Mouse (Mus musculus) limb, embryonic 11.5 days (tissue): ENCODE measurements around the gene Nabp1. TPM values are rescaled to one million over a fixed set of nuclear protein-coding genes. Genes with fewer than 3 reads are reported as not detected.

Experiments used
- ATAC-seq: fragments of 200-750 bp; cut with Nextera tagmentation; 2 replicates; pipeline ENCODE4 v1.8.0; 2017; ENCODE audit warnings: low read depth; ENCODE audit not compliant: insufficient number of reproducible peaks, low FRiP score, low TSS enrichment
- DNase-seq: peaks from one replicate; pipeline ENCODE4 v3.0.0-alpha.2; 2015; ENCODE audit warnings: low spot score
- H3K27ac ChIP-seq: fragments of 300-500 bp; sonication (generic); replicated peaks from 2 replicates; pipeline ENCODE4 v1.5.1; 2014; ENCODE audit warnings: low read depth, mild to moderate bottlenecking, low read length
- H3K27me3 ChIP-seq: fragments of 300-500 bp; sonication (generic); 2 replicates; pipeline ENCODE4 v1.6.1; 2014; ENCODE audit warnings: mild to moderate bottlenecking, low read length, mixed read lengths; ENCODE audit not compliant: control insufficient read depth, insufficient read depth
- H3K36me3 ChIP-seq: fragments of 300-500 bp; sonication (generic); 2 replicates; pipeline ENCODE4 v1.6.1; 2014; ENCODE audit warnings: mild to moderate bottlenecking, low read length, moderate library complexity, mixed read lengths; ENCODE audit not compliant: control insufficient read depth, insufficient read depth
- H3K4me1 ChIP-seq: fragments of 300-500 bp; sonication (generic); 2 replicates; pipeline ENCODE4 v1.6.1; 2014; ENCODE audit warnings: low read length, mixed read lengths; ENCODE audit not compliant: control insufficient read depth, insufficient read depth
- H3K4me2 ChIP-seq: fragments of 300-500 bp; sonication (generic); 2 replicates; pipeline ENCODE4 v1.6.1; 2014; ENCODE audit warnings: low read depth, mild to moderate bottlenecking, moderate library complexity; ENCODE audit not compliant: severe bottlenecking
- H3K4me3 ChIP-seq: fragments of 300-500 bp; sonication (generic); 2 replicates; pipeline ENCODE4 v1.5.1; 2014; ENCODE audit warnings: low read depth, low read length
- H3K9ac ChIP-seq: fragments of 300-500 bp; sonication (generic); 2 replicates; pipeline ENCODE4 v1.6.1; 2014; ENCODE audit warnings: mild to moderate bottlenecking, low read length
- H3K9me3 ChIP-seq: fragments of 300-500 bp; sonication (generic); 2 replicates; pipeline ENCODE4 v1.6.1; 2016; ENCODE audit warnings: low read length; ENCODE audit not compliant: control insufficient read depth
- WGBS: fragments of 180-500 bp; shearing (Covaris S2); extraction: QIAGEN DNeasy Blood & Tissue Kit; methylation state at CpG from one replicate; pipeline ENCODE4 v1.1.7; 2014; 5-methylcytosine and 5-hydroxymethylcytosine counted together
- polyA plus RNA-seq: library from polyadenylated mRNA; unstranded; fragments of >200 nt; fragmentation: Nextera tagmentation; extraction: Ambion mirVana; gene quantifications from 2 replicates; pipeline ENCODE4 v1.2.1, GENCODE M21; 2014

Nabp1 gene
- polyA plus RNA-seq, 1 experiment from 2014 or later: 5.2 TPM

- under 1% methylated on average over 25 of the region's 25 CpGs for WGBS
- DNase-seq (no peak), ATAC-seq (peak; percentile 63)
- H3K9me3 ChIP-seq: no peaks in the 10 kb centered on the region
- no peaks in the 10 kb centered on the region for H3K27me3 ChIP-seq
- H3K27ac ChIP-seq: no peak overlapping the region
- no peaks in the 10 kb centered on the region for H3K4me1 ChIP-seq
- H3K4me3 ChIP-seq: peak overlapping the region; percentile 50
- H3K4me2 ChIP-seq: peak overlapping the region; percentile 73
- peak overlapping the region; percentile 42 for H3K9ac ChIP-seq
- no peaks in the 10 kb centered on the region for H3K36me3 ChIP-seq
Observed at GRCm38 (mm10) chr1:51477656-51478081, 556 bp downstream of the Nabp1 start.

DNA sequence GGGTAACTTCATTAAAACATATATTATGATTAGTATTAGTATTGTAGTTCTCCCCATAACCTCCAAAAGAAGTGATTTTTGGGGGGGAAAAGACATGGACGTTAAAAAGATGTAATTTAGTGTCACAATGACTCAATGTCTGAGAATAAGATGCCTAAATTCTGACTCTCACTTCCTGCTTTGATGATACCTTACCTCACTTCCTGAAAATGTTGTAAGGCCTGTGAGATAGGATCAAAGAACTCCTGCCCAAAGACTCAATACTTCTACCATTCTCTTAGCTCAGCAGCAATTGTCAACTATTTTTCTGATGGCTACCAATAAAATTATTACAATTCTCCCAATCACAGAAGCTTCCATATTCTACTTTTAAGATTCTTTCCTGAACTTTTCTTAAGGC lies 1.8 kb downstream of the Nabp1 start:
- no peaks in the 10 kb centered on the region for H3K4me1 ChIP-seq
- H3K9me3 ChIP-seq: no peaks in the 10 kb centered on the region
- H3K4me2 ChIP-seq: no peak overlapping the region
- H3K27ac ChIP-seq: no peak overlapping the region
- H3K4me3 ChIP-seq: no peak overlapping the region
- no peak for ATAC-seq
- DNase-seq: no peak
- no peaks in the 10 kb centered on the region for H3K36me3 ChIP-seq
- no peak overlapping the region for H3K9ac ChIP-seq
- WGBS: 74% methylated on average over 1 of the region's 1 CpGs
- H3K27me3 ChIP-seq: no peaks in the 10 kb centered on the region

GRCm38 (mm10) chr1:51468077-51468476 lies 10.1 kb downstream of the Nabp1 start:
- no peak overlapping the region for H3K27ac ChIP-seq
- 66% methylated on average over 2 of the region's 2 CpGs for WGBS
- no peak overlapping the region for H3K4me3 ChIP-seq
- DNase-seq (no peak), ATAC-seq (no peak)
- H3K9me3 ChIP-seq: no peaks in the 10 kb centered on the region
- no peaks in the 10 kb centered on the region for H3K27me3 ChIP-seq
- no peak overlapping the region for H3K4me2 ChIP-seq
- H3K4me1 ChIP-seq: no peaks in the 10 kb centered on the region
- no peaks in the 10 kb centered on the region for H3K36me3 ChIP-seq
- no peak overlapping the region for H3K9ac ChIP-seq

DNA sequence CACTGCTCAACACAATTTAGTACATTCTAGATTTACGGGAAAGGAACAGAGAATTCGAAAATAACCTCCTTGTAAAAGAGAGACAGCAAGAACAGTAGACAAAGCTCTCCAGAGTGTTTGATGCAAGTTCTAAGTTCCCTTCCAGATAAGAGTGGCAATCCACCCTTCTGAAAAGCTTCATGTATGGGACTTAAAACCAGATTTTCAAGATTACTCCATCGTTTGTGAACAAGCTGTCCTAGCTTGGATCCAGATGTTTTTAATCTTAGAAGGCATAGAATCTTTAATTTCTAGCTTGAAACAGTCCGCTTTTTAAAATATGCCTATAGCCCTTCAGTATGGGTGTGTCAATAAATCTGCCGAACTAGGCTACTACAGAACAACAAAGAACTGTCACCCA lies 11.0 kb downstream of the Nabp1 start:
- H3K4me2 ChIP-seq: no peak overlapping the region
- no peak overlapping the region for H3K27ac ChIP-seq
- no peak overlapping the region for H3K9ac ChIP-seq
- H3K27me3 ChIP-seq: no peaks in the 10 kb centered on the region
- H3K36me3 ChIP-seq: no peaks in the 10 kb centered on the region
- H3K4me3 ChIP-seq: no peak overlapping the region
- 76% methylated on average over 5 of the region's 5 CpGs for WGBS
- H3K9me3 ChIP-seq: no peaks in the 10 kb centered on the region
- H3K4me1 ChIP-seq: no peaks in the 10 kb centered on the region
- ATAC-seq (no peak), DNase-seq (no peak)

GRCm38 (mm10) chr1:51466385-51466784 lies 11.8 kb downstream of the Nabp1 start:
- 52% methylated on average over 1 of the region's 1 CpGs for WGBS
- Histone ChIP-seq H3K9me3 (no peaks in the 10 kb centered on the region), H3K4me1 (no peaks in the 10 kb centered on the region), H3K4me3 (no peak overlapping the region), H3K4me2 (no peak overlapping the region), H3K36me3 (no peaks in the 10 kb centered on the region), H3K9ac (no peak overlapping the region), H3K27ac (no peak overlapping the region), H3K27me3 (no peaks in the 10 kb centered on the region)
- ATAC-seq (no peak), DNase-seq (no peak)

GRCm38 (mm10) chr1:51465285-51465684 lies 12.9 kb downstream of the Nabp1 start:
- no peak overlapping the region for H3K4me3 ChIP-seq
- H3K4me1 ChIP-seq: no peaks in the 10 kb centered on the region
- ATAC-seq: no peak
- no peak overlapping the region for H3K9ac ChIP-seq
- WGBS: 32% methylated on average over 2 of the region's 2 CpGs
- no peak for DNase-seq
- no peaks in the 10 kb centered on the region for H3K27me3 ChIP-seq
- H3K36me3 ChIP-seq: no peaks in the 10 kb centered on the region
- H3K4me2 ChIP-seq: no peak overlapping the region
- no peak overlapping the region for H3K27ac ChIP-seq
- H3K9me3 ChIP-seq: no peaks in the 10 kb centered on the region

- Histone ChIP-seq H3K4me2 (no peak overlapping the region), H3K9me3 (no peaks in the 10 kb centered on the region), H3K27me3 (no peaks in the 10 kb centered on the region), H3K9ac (no peak overlapping the region), H3K36me3 (no peaks in the 10 kb centered on the region), H3K27ac (no peak overlapping the region), H3K4me1 (no peaks in the 10 kb centered on the region), H3K4me3 (no peak overlapping the region)
- DNase-seq (no peak), ATAC-seq (no peak)
- 75% methylated on average over 5 of the region's 5 CpGs for WGBS
Observed at GRCm38 (mm10) chr1:51463038-51463437, 15.2 kb downstream of the Nabp1 start.

DNA sequence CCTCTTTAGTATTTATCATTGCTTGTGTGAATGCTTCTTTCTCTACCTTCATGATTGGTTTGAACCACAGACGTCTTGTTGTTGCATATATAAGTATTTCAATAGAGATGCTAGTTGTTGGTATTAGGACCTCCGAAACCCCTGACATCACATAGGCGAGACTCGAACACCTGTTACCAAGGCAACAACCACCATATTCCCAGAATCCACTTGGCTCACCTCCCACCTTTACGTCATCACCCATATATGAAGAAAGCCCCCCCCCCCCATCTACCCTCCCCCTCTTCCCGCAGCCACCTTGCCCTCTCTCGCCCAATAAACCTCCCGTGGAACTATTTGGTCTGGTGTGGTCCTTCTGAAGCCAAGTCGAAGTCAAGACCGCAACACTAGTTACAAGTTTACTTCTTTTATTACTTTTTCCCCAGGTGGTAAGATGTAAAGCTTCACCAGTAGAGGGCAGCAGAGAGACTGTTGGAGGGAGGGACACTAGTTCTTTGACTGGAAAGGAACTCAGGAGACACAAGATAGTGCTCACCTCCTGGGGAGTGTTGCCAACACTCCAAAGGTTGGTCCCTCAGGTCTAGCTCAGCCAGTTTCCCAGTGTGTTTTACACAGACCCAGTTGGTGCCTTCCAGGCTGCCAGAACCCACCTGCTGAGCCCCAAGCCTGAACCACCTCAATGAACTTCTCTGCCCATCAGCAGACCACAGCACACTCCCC lies 19.3 kb downstream of the Nabp1 start:
- Histone ChIP-seq H3K9me3 (no peaks in the 10 kb centered on the region), H3K4me3 (no peak overlapping the region), H3K27ac (no peak overlapping the region), H3K27me3 (no peaks in the 10 kb centered on the region), H3K4me2 (no peak overlapping the region), H3K36me3 (no peaks in the 10 kb centered on the region), H3K9ac (no peak overlapping the region), H3K4me1 (no peaks in the 10 kb centered on the region)
- WGBS: 64% methylated on average over 10 of the region's 10 CpGs
- ATAC-seq: no peak
- DNase-seq: peak; percentile 52

DNA sequence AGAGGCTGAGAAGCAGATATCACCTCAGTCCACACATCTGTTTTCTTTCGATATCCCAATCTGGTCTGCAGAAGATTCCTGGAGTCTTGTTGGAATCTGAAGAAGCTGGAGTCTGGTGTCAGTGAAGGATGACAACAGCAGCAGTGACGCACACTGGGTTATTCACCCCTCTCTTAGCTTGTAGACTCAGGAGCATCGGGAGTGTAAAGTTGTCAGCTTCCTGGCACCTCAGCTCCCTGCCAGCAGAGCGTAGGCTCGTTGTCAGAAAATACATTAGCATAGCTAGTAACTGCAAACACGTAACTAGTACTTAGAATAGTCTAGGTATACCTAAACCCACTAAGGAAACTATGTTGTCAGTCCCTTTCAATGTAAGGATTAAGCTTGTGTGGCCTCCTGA lies 20.1 kb downstream of the Nabp1 start:
- DNase-seq (no peak), ATAC-seq (no peak)
- no peak overlapping the region for H3K27ac ChIP-seq
- WGBS: 73% methylated on average over 6 of the region's 6 CpGs
- H3K27me3 ChIP-seq: no peaks in the 10 kb centered on the region
- H3K4me3 ChIP-seq: no peak overlapping the region
- H3K4me2 ChIP-seq: no peak overlapping the region
- H3K9me3 ChIP-seq: no peaks in the 10 kb centered on the region
- H3K36me3 ChIP-seq: no peaks in the 10 kb centered on the region
- no peaks in the 10 kb centered on the region for H3K4me1 ChIP-seq
- H3K9ac ChIP-seq: no peak overlapping the region
